Mouse (Mus musculus): ENCODE results near the gene S100a6.

GRCm38 (mm10) chr3:90585595-90585994 is 27.1 kb upstream of the S100a6 start:
- TF ChIP-seq CHD2 (IDR thresholded peaks at IDR 0.05; ENCODE audit: low read depth, low read length) (no peak), HCFC1 (IDR thresholded peaks at IDR 0.05; ENCODE audit: borderline replicate concordance, insufficient read depth, low read length) (no peak), MAFK (IDR thresholded peaks at IDR 0.05; ENCODE audit: insufficient read depth, low read depth, low read length) (no peak), ZNF384 (IDR thresholded peaks at IDR 0.05; ENCODE audit: low read depth, low read length) (no peak)

Data from ES-E14 (cell line).